In genomic region chr3:87117632-87118031, GRCm38 (mm10) we compare ENCODE assay signal across 11 mouse cellular contexts. TPM values are rescaled to one million over a fixed set of nuclear protein-coding genes. Genes with fewer than 3 reads are reported as not detected.
DNase-seq lines count a peak whose midpoint lies in the region; ATAC-seq and TF ChIP-seq lines count a peak whose summit lies in the region.
"Had no signal": no experiment of that assay in that cellular context is flagged by ENCODE, and none has a peak within 500 bp of the region (broad histone marks: within the 10 kb centered on the region; RNA-seq: fewer than 3 reads in every experiment).

No protein-coding gene starts in this region.

- TF ChIP-seq CTCF in hindbrain, postnatal 0 days (IDR thresholded peaks at IDR 0.05; ENCODE audit: low read depth) = no peak
- TF ChIP-seq CTCF in cerebellum, adult 2 months (IDR thresholded peaks at IDR 0.05; ENCODE audit: borderline replicate concordance, insufficient read depth, low read depth, low read length) = no peak

- no peak for TF ChIP-seq POLR2A in cerebellum, adult 2 months (IDR thresholded peaks at IDR 0.05; ENCODE audit: borderline replicate concordance, insufficient read depth, low read length)

- H3K9me3 ChIP-seq in hindbrain, embryonic 14.5 days (ENCODE audit: control insufficient read depth, low read length) = no peaks in the 10 kb centered on the region
- H3K9me3 ChIP-seq in hindbrain, postnatal 0 days (ENCODE audit: low read length) = no peaks in the 10 kb centered on the region
- no peaks in the 10 kb centered on the region for H3K9me3 ChIP-seq in neural tube, embryonic 13.5 days
- H3K9me3 ChIP-seq: liver, embryonic 12.5 days had no signal

- H3K4me3 ChIP-seq in hindbrain, embryonic 14.5 days (replicated peaks; ENCODE audit: low read length) = no peak overlapping the region
- H3K4me3 ChIP-seq in hindbrain, postnatal 0 days (ENCODE audit: low read length) = no peak overlapping the region
- H3K4me3 ChIP-seq in neural tube, embryonic 13.5 days = no peak overlapping the region
- no peak overlapping the region for H3K4me3 ChIP-seq in cerebellum, adult 2 months (replicated peaks; ENCODE audit: insufficient read depth, low read depth, low read length)
- H3K4me3 ChIP-seq: erythroblast, embryonic 14.5 days; liver, embryonic 12.5 days had no signal

- ATAC-seq in hindbrain, embryonic 14.5 days (ENCODE audit: low FRiP score) = no peak
- no peak for ATAC-seq in hindbrain, postnatal 0 days
- ATAC-seq in neural tube, embryonic 13.5 days (ENCODE audit: low read depth) = peak; percentile 33; the same call in 1 of the 2 replicates
- ATAC-seq: liver, embryonic 12.5 days had no signal

- peaks cover 24% of the 10 kb centered on the region for H3K4me1 ChIP-seq in hindbrain, embryonic 14.5 days (replicated peaks; ENCODE audit: control insufficient read depth, insufficient read depth, low read length)
- H3K4me1 ChIP-seq in hindbrain, postnatal 0 days (ENCODE audit: insufficient read depth, low read length) = 0 out of 2 replicates have a peak, but pooled peaks cover 5% of the 10 kb centered on the region
- H3K4me1 ChIP-seq in neural tube, embryonic 13.5 days (replicated peaks) = peaks cover 41% of the 10 kb centered on the region
- no peaks in the 10 kb centered on the region for H3K4me1 ChIP-seq in cerebellum, adult 2 months (ENCODE audit: control insufficient read depth, insufficient read depth, low read length)

- 0 out of 2 replicates have a peak, but pooled peaks cover 4% of the 10 kb centered on the region for H3K36me3 ChIP-seq in hindbrain, embryonic 14.5 days (replicated peaks; ENCODE audit: control insufficient read depth, insufficient read depth)
- H3K36me3 ChIP-seq in hindbrain, postnatal 0 days (ENCODE audit: insufficient read depth, low read length) = no peaks in the 10 kb centered on the region
- peaks cover 9% of the 10 kb centered on the region; the same call in 1 of the 2 replicates for H3K36me3 ChIP-seq in neural tube, embryonic 13.5 days
- H3K36me3 ChIP-seq: liver, embryonic 12.5 days had no signal

- no peak overlapping the region for H3K4me2 ChIP-seq in hindbrain, embryonic 14.5 days (replicated peaks)
- H3K4me2 ChIP-seq in hindbrain, postnatal 0 days (ENCODE audit: low read depth, low read length) = no peak overlapping the region
- no peak overlapping the region for H3K4me2 ChIP-seq in neural tube, embryonic 13.5 days
- H3K4me2 ChIP-seq: liver, embryonic 12.5 days had no signal

- no peak for DNase-seq in hindbrain, embryonic 14.5 days (ENCODE audit: low spot score)
- DNase-seq in hindbrain, postnatal 0 days (ENCODE audit: low spot score) = no peak
- DNase-seq in neural tube, embryonic 10.5 days (ENCODE audit: extremely low spot score, low spot score) = no peak
- peak; percentile 74 for DNase-seq in lung, postnatal 10 days
- no peak for DNase-seq in cerebellum, adult 2 months
- no peak for DNase-seq in urinary bladder, postnatal 25 days (ENCODE audit: low spot score)
- no peak for DNase-seq in embryo, embryonic 10 days (ENCODE audit: low spot score)
- DNase-seq: kidney, postnatal 14 days had no signal

- peak overlapping the region; percentile 53 for H3K27ac ChIP-seq in hindbrain, embryonic 14.5 days
- no peak overlapping the region for H3K27ac ChIP-seq in hindbrain, postnatal 0 days
- H3K27ac ChIP-seq in neural tube, embryonic 13.5 days (replicated peaks) = peak overlapping the region; percentile 72
- H3K27ac ChIP-seq in cerebellum, adult 2 months (ENCODE audit: insufficient read depth, low read length) = no peak overlapping the region
- H3K27ac ChIP-seq: liver, embryonic 12.5 days had no signal

- no peaks in the 10 kb centered on the region for H3K27me3 ChIP-seq in hindbrain, embryonic 14.5 days (ENCODE audit: control insufficient read depth, insufficient read depth, low read length)
- H3K27me3 ChIP-seq in hindbrain, postnatal 0 days (ENCODE audit: insufficient read depth, low read length) = no peaks in the 10 kb centered on the region
- no peaks in the 10 kb centered on the region for H3K27me3 ChIP-seq in neural tube, embryonic 13.5 days
- no peaks in the 10 kb centered on the region for H3K27me3 ChIP-seq in cerebellum, adult 2 months (ENCODE audit: control insufficient read depth, insufficient read depth, low read length)
- H3K27me3 ChIP-seq: liver, embryonic 12.5 days had no signal

- H3K9ac ChIP-seq in hindbrain, embryonic 14.5 days = no peak overlapping the region
- H3K9ac ChIP-seq in hindbrain, postnatal 0 days (replicated peaks; ENCODE audit: low read length) = no peak overlapping the region
- no peak overlapping the region for H3K9ac ChIP-seq in neural tube, embryonic 13.5 days
- H3K9ac ChIP-seq: liver, embryonic 12.5 days had no signal

- WGBS in hindbrain, embryonic 14.5 days = 74% methylated on average over 12 of the region's 12 CpGs
- WGBS in hindbrain, postnatal 0 days = 75% methylated on average over 12 of the region's 12 CpGs
- WGBS in neural tube, embryonic 13.5 days = 66% methylated on average over 12 of the region's 12 CpGs
- 92% methylated on average over 12 of the region's 12 CpGs for WGBS in cerebellum, adult 2 months

RNA-seq across cellular contexts. Expression of gene Kirrel, which starts 56.9 kb away (rescaled TPM):
- polyA plus RNA-seq in hindbrain, embryonic 14.5 days (2014; fragmentation: Nextera tagmentation; extraction: Ambion mirVana) = 3.8 and 4.1 TPM in 2 replicates
- total RNA-seq in hindbrain, postnatal 0 days (2014; rRNA removed) = 7.2 and 11.3 TPM in 2 replicates
- 2.9 and 3.2 TPM in 2 replicates for polyA plus RNA-seq in hindbrain, postnatal 0 days (2015; fragmentation: Nextera tagmentation; extraction: Ambion mirVana)
- 9.8 and 10.4 TPM in 2 replicates for polyA plus RNA-seq in neural tube, embryonic 13.5 days (2015; fragmentation: Nextera tagmentation; extraction: Ambion mirVana)
- 5.6 and 6.1 TPM in 2 replicates for polyA plus RNA-seq in cerebellum, adult 2 months (2012; rRNA removed)
- polyA plus RNA-seq: erythroblast, embryonic 14.5 days had no signal

Comparison
In these comparisons a context has a peak if more than half of its experiments do, and no peak if none do; other contexts are left out.
1. H3K27ac ChIP-seq: peak in hindbrain, embryonic 14.5 days (single experiment) and neural tube, embryonic 13.5 days (single experiment); none in hindbrain, postnatal 0 days (single experiment) and cerebellum, adult 2 months (single experiment).